Mouse (Mus musculus): ENCODE data around the gene Zswim5.

Zswim5 gene

DNA sequence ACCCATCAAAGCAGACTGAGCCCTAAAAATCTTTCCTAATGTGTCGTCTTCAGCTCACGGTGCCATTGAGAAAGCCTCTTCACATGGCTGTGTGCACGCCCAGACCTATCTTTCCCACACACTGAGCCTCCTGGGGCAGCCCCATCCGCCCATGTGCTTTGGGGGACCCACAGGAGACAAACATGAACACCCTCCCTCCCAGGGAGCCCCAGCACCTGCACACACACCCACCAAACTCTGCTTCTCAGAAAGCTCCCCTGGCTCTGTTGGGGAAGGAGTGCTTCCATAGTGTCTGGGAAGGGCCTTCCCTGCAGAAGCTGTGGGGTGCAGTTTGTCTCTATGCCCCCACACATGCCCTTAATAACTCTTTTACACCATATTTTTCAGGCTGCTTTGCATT, 127.5 kb downstream of the Zswim5 start:
- peak in 1 of 2 experiments; percentile 63 for DNase-seq (ENCODE audit: low spot score in 2 of 2)

DNA sequence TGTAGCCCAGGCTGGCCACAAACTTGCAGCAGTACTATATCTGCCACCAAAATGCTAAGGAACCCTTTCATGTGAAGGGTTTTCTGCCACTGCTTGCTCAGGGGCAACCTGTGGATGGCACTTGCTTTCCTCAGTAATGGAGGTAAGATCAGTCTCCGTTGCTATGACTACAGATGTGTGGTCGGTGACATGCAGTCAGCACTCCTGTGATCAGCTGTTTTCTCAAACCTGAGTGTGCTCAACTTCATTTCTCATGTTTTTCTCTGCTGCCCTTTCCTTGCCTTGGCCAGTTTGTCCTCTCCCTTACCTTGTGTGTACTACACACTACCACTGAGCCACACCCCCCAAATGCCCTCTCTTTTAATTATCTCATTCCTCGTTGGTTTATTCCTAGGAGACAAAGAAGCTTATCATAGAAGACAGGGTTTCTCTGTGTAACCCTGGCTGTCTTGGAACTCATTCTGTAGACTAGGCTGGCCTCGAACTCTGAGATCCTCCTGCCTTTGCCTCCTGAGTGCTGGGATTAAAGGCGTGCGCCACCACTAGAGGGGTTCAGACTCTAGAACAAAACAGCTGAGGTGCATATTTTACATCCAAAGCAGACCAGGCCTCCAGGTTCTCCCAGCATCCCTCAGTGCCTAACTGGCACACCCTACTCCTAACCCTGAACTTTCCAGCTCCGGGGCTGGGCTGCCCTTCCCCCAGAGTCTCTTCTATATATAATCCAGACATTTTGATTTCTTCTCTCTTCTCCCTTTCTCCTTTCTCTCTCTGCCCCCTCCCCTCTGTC, 128.6 kb downstream of the Zswim5 start:
- DNase-seq (ENCODE audit: low spot score in 2 of 2) = no peak

DNA sequence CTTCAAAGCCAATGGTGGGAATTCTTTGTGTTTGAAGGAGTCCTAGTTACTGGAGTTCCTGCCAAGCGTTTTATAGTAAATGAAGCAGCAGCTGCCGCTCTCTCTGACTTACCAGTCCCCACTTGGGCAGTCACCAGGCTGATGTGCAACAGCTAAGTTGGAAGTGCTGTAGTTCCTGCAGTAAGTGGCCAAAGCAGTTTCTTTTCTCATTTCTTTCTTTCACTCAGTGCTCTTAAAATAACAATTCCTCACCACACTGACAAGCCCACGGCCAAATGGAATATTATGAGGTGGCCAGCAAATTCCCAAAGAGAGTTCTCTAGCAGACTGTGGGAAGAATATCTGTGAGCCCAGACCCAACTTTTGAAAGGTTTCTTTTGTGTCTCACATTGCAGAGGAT, 129.9 kb downstream of the Zswim5 start:
- DNase-seq (ENCODE audit: low spot score in 2 of 2) = no peak

GRCm38 (mm10) chr4:117010231-117010630, 133.1 kb downstream of the Zswim5 start:
- DNase-seq (ENCODE audit: low spot score in 2 of 2) = no peak

- DNase-seq (ENCODE audit: low spot score in 2 of 2) = no peak
Observed at GRCm38 (mm10) chr4:117013596-117013995, 136.4 kb downstream of the Zswim5 start.

DNA sequence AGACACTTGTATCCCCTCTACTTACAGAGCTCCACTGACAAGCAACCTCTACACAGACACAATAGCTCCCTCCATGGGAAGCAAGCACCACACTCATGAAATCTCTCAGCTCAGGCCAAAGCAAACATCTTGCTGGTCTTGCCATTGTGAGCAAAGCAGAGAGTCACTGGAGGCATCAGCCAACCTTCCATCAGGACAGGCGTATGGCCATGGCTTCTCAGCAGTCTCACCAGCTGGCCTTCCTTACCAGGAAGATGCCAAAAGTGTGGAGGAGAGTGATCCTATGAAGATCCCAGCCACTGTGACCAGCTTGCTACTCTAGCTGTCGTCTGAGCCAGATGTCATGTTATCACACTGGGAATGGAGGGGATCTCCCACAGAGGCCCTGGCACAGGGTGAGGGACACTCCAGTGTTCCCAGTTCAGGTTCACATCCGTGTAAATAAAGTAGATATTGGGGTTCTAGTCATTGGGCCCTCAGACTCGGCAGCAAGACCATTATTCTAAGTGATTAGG, 137.8 kb downstream of the Zswim5 start:
- DNase-seq (ENCODE audit: low spot score in 2 of 2) = no peak

DNA sequence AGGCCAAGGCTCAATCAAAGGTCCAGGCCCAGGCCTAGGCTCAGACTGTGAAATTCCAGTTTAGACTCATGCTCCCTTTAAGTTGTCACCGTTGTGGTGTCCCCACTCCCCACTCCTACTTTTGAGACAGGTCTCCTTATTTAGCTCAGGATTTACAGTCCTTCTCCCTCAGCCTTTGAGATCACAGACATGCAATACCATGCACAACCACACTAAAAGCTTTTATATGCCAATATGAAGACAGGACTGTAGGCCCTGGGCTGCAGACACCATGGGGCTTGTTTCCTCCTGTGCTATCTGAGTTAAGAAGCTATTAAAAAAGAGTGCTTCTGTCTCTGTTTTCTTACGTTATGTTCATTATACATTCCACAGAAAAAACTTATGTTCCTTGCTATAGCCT, 140.6 kb downstream of the Zswim5 start:
- no peak for DNase-seq (ENCODE audit: low spot score in 2 of 2)

DNA sequence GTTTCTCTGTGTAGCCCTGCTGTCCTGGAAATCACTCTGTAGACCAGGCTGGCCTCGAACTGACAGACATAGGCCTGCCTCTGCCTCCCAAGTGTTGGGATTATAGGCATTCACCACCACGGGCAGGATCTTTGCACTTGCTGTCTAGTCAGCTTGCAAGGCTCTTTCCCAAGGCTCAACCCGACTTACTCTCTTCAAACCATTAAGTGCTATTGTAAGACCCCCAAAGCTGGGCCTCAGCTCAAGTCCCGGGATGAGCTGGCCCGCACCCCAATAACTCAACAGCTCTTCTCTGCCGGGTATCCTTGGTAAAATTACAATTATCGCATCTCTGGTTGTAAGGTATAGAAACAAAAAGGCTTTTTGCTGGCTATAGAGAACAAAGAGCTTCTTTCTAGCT, 141.2 kb downstream of the Zswim5 start:
- no peak for DNase-seq (ENCODE audit: low spot score in 2 of 2)

- peak; percentile 89 to 95 for DNase-seq (ENCODE audit: low spot score in 2 of 2)
Observed at GRCm38 (mm10) chr4:117019206-117020134, 142.3 kb downstream of the Zswim5 start, which contains the start of gene Eif2b3. TSS of gene Eif2b3 (plus strand) at chr4:117019402.

- DNase-seq (ENCODE audit: low spot score in 2 of 2) = no peak
Observed at GRCm38 (mm10) chr4:117023469-117023868, 146.3 kb downstream of the Zswim5 start.

DNA sequence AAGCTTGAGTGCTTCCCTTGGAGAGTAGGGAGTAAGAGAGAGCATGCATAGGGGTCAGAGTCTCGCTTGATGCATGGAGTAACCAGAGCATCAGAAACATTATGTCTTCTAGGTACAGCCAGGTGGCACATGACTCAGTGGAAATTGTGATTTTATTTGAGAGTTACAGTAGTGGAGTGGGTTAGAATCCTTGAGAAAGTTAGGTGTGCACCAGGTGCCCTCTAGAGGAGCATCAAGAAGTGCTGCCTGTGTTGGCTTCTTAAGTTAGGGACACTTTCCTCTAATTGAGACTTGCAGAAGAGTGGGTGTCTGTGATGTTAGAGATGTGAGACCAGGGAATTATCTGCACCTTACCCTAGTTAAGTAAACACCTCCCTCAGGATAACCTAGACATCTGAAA, 153.9 kb downstream of the Zswim5 start:
- DNase-seq (ENCODE audit: low spot score in 2 of 2) = no peak

Measured in spleen, postnatal 4 days (tissue).